Mouse (Mus musculus) liver, embryonic 12.5 days (tissue): ENCODE results near the gene Sult2b1. TPM values are rescaled to one million over a fixed set of nuclear protein-coding genes. Genes with fewer than 3 reads are reported as not detected.

Source experiments
- ATAC-seq: fragments of 200-750 bp; cut with Nextera tagmentation; 2 replicates; pipeline ENCODE4 v1.8.0; 2017; ENCODE audit warnings: moderate number of reproducible peaks, mild to moderate bottlenecking, moderate library complexity
- H3K27ac ChIP-seq: fragments of 300-500 bp; sonication (generic); 2 replicates; pipeline ENCODE4 v1.5.1; 2016; ENCODE audit warnings: mild to moderate bottlenecking
- H3K27me3 ChIP-seq: fragments of 300-500 bp; sonication (generic); replicated peaks from 2 replicates; pipeline ENCODE4 v1.6.1; 2016; ENCODE audit warnings: mild to moderate bottlenecking, moderate library complexity
- H3K36me3 ChIP-seq: fragments of 300-500 bp; sonication (generic); 2 replicates; pipeline ENCODE4 v1.6.1; 2016; ENCODE audit warnings: mild to moderate bottlenecking, moderate library complexity
- H3K4me1 ChIP-seq: fragments of 300-500 bp; sonication (generic); 2 replicates; pipeline ENCODE4 v1.6.1; 2016
- H3K4me2 ChIP-seq: fragments of 300-500 bp; sonication (generic); 2 replicates; pipeline ENCODE4 v1.6.1; 2016; ENCODE audit warnings: mild to moderate bottlenecking, moderate library complexity
- H3K4me3 ChIP-seq: fragments of 300-500 bp; sonication (generic); 2 replicates; pipeline ENCODE4 v1.5.1; 2016; ENCODE audit warnings: mild to moderate bottlenecking, moderate library complexity
- H3K9ac ChIP-seq: fragments of 300-500 bp; sonication (generic); 2 replicates; pipeline ENCODE4 v1.6.1; 2016; ENCODE audit warnings: mild to moderate bottlenecking, moderate library complexity
- H3K9me3 ChIP-seq: fragments of 300-500 bp; sonication (generic); replicated peaks from 2 replicates; pipeline ENCODE4 v1.6.1; 2016; ENCODE audit warnings: mild to moderate bottlenecking, moderate library complexity
- WGBS: fragments of 180-500 bp; shearing (Covaris S2); methylation state at CpG from one replicate; pipeline ENCODE4 v1.1.7; 2016; ENCODE audit not compliant: insufficient replicate concordance; 5-methylcytosine and 5-hydroxymethylcytosine counted together
- polyA plus RNA-seq: library from polyadenylated mRNA; unstranded; fragments of >200 nt; fragmentation: Nextera tagmentation; extraction: Ambion mirVana; gene quantifications from 2 replicates; pipeline ENCODE4 v1.2.1, GENCODE M21; 2016

The Sult2b1 gene
- polyA plus RNA-seq, 1 experiment from 2014 or later: 0.81 TPM

GRCm38 (mm10) chr7:45720413-45721233 lies 63.8 kb downstream of the Sult2b1 start, which contains the start of gene Fam83e:
Gene Fam83e, plus strand, starts transcription at chr7:45721212.
- H3K9ac ChIP-seq: no peak within 1 kb of the TSS
- H3K36me3 ChIP-seq: peaks cover 69% of the 10 kb centered on the region
- WGBS: 78% methylated on average over 14 of the region's 14 CpGs
- H3K27me3 ChIP-seq: no peaks in the 10 kb centered on the region
- no peaks in the 10 kb centered on the region for H3K9me3 ChIP-seq
- H3K4me3 ChIP-seq: peak within 1 kb of the TSS; percentile 80
- peaks cover 45% of the 10 kb centered on the region for H3K4me1 ChIP-seq
- peak within 1 kb of the TSS; percentile 39; the same call in 1 of the 2 replicates for H3K27ac ChIP-seq
- peak within 1 kb of the TSS; percentile 86 for H3K4me2 ChIP-seq
- no peak for ATAC-seq

- peak overlapping the region; percentile 83 for H3K27ac ChIP-seq
These were observed 64.6 kb downstream of the Sult2b1 start for GRCm38 (mm10) chr7:45719738-45720412.

GRCm38 (mm10) chr7:45719180-45719579 lies 65.3 kb downstream of the Sult2b1 start:
- Histone ChIP-seq H3K27me3 (no peaks in the 10 kb centered on the region), H3K4me2 (peak overlapping the region; percentile 86), H3K9me3 (no peaks in the 10 kb centered on the region), H3K4me3 (peak overlapping the region; percentile 80), H3K9ac (peak overlapping the region; percentile 91), H3K4me1 (peaks cover 56% of the 10 kb centered on the region), H3K27ac (peak overlapping the region; percentile 83), H3K36me3 (peaks cover 55% of the 10 kb centered on the region)
- WGBS: 63% methylated on average over 10 of the region's 10 CpGs
- ATAC-seq: no peak

More at GRCm38 (mm10) chr7:45719738-45720412, 64.6 kb downstream of the Sult2b1 start:
- Histone ChIP-seq H3K9ac (peak overlapping the region; percentile 91), H3K36me3 (peaks cover 62% of the 10 kb centered on the region), H3K4me3 (peak overlapping the region; percentile 80), H3K9me3 (no peaks in the 10 kb centered on the region), H3K27me3 (no peaks in the 10 kb centered on the region), H3K4me2 (peak overlapping the region; percentile 86), H3K4me1 (peaks cover 49% of the 10 kb centered on the region)
- no peak for ATAC-seq
- WGBS: 89% methylated on average over 16 of the region's 16 CpGs

GRCm38 (mm10) chr7:45718331-45718730 lies 66.1 kb downstream of the Sult2b1 start:
- Histone ChIP-seq H3K27me3 (no peaks in the 10 kb centered on the region), H3K4me2 (peak overlapping the region; percentile 86), H3K4me3 (peak overlapping the region; percentile 80), H3K4me1 (peaks cover 65% of the 10 kb centered on the region), H3K27ac (peak overlapping the region; percentile 83), H3K9ac (peak overlapping the region; percentile 91), H3K9me3 (no peaks in the 10 kb centered on the region), H3K36me3 (peaks cover 53% of the 10 kb centered on the region)
- no peak for ATAC-seq
- WGBS: under 1% methylated on average over 20 of the region's 20 CpGs

GRCm38 (mm10) chr7:45717918-45718297 lies 66.6 kb downstream of the Sult2b1 start, which contains the start of gene Sphk2:
Gene Sphk2, minus strand, starts transcription at chr7:45718002.
- H3K4me1 ChIP-seq: peaks cover 68% of the 10 kb centered on the region
- H3K4me3 ChIP-seq: peak within 1 kb of the TSS; percentile 80
- ATAC-seq: peak; percentile 67
- peaks cover 53% of the 10 kb centered on the region for H3K36me3 ChIP-seq
- H3K9me3 ChIP-seq: no peaks in the 10 kb centered on the region
- no peaks in the 10 kb centered on the region for H3K27me3 ChIP-seq
- peak within 1 kb of the TSS; percentile 91 for H3K9ac ChIP-seq
- H3K4me2 ChIP-seq: peak within 1 kb of the TSS; percentile 96
- under 1% methylated on average over 41 of the region's 41 CpGs for WGBS
- peak within 1 kb of the TSS; percentile 83 for H3K27ac ChIP-seq

- Histone ChIP-seq H3K4me2 (peak overlapping the region; percentile 96), H3K9me3 (no peaks in the 10 kb centered on the region), H3K9ac (peak overlapping the region; percentile 91), H3K27me3 (no peaks in the 10 kb centered on the region), H3K36me3 (peaks cover 53% of the 10 kb centered on the region), H3K27ac (peak overlapping the region; percentile 83), H3K4me1 (peaks cover 75% of the 10 kb centered on the region), H3K4me3 (peak overlapping the region; percentile 80)
- 6% methylated on average over 31 of the region's 31 CpGs for WGBS
- peak; percentile 41; the same call in 1 of the 2 replicates for ATAC-seq
These were observed 67.2 kb downstream of the Sult2b1 start for GRCm38 (mm10) chr7:45716952-45717917.

GRCm38 (mm10) chr7:45716460-45716857 lies 68.0 kb downstream of the Sult2b1 start:
- H3K4me3 ChIP-seq: peak overlapping the region; percentile 80
- peak overlapping the region; percentile 96 for H3K4me2 ChIP-seq
- H3K36me3 ChIP-seq: peaks cover 53% of the 10 kb centered on the region
- no peak for ATAC-seq
- peak overlapping the region; percentile 91 for H3K9ac ChIP-seq
- peak overlapping the region; percentile 83 for H3K27ac ChIP-seq
- no peaks in the 10 kb centered on the region for H3K9me3 ChIP-seq
- 76% methylated on average over 3 of the region's 3 CpGs for WGBS
- peaks cover 75% of the 10 kb centered on the region for H3K4me1 ChIP-seq
- H3K27me3 ChIP-seq: no peaks in the 10 kb centered on the region

GRCm38 (mm10) chr7:45715741-45716459 lies 68.6 kb downstream of the Sult2b1 start:
- Histone ChIP-seq H3K36me3 (peaks cover 53% of the 10 kb centered on the region), H3K27me3 (no peaks in the 10 kb centered on the region), H3K4me3 (peak overlapping the region; percentile 80), H3K4me2 (peak overlapping the region; percentile 96), H3K9me3 (no peaks in the 10 kb centered on the region), H3K27ac (peak overlapping the region; percentile 83), H3K4me1 (peaks cover 69% of the 10 kb centered on the region), H3K9ac (peak overlapping the region; percentile 91)
- ATAC-seq: no peak
- 45% methylated on average over 19 of the region's 19 CpGs for WGBS

GRCm38 (mm10) chr7:45715090-45715708 lies 69.3 kb downstream of the Sult2b1 start, which contains the start of gene Rpl18:
Gene Rpl18, plus strand, starts transcription at chr7:45715457.
- peak within 1 kb of the TSS; percentile 91 for H3K9ac ChIP-seq
- H3K27me3 ChIP-seq: no peaks in the 10 kb centered on the region
- H3K36me3 ChIP-seq: peaks cover 53% of the 10 kb centered on the region
- no peaks in the 10 kb centered on the region for H3K9me3 ChIP-seq
- peak within 1 kb of the TSS; percentile 83 for H3K27ac ChIP-seq
- WGBS: 6% methylated on average over 34 of the region's 34 CpGs
- peak within 1 kb of the TSS; percentile 80 for H3K4me3 ChIP-seq
- H3K4me1 ChIP-seq: peaks cover 63% of the 10 kb centered on the region
- peak; percentile 88 for ATAC-seq
- H3K4me2 ChIP-seq: peak within 1 kb of the TSS; percentile 96

GRCm38 (mm10) chr7:45714630-45715089 lies 69.8 kb downstream of the Sult2b1 start:
- Histone ChIP-seq H3K4me1 (peaks cover 57% of the 10 kb centered on the region), H3K9ac (peak overlapping the region; percentile 74), H3K4me3 (peak overlapping the region; percentile 80), H3K27ac (peak overlapping the region; percentile 76), H3K4me2 (peak overlapping the region; percentile 96), H3K9me3 (no peaks in the 10 kb centered on the region), H3K27me3 (no peaks in the 10 kb centered on the region), H3K36me3 (peaks cover 53% of the 10 kb centered on the region)
- WGBS: 11% methylated on average over 14 of the region's 14 CpGs
- ATAC-seq: peak; percentile 59
